16 mouse cellular contexts compared by ENCODE assay signal in the genomic region with DNA sequence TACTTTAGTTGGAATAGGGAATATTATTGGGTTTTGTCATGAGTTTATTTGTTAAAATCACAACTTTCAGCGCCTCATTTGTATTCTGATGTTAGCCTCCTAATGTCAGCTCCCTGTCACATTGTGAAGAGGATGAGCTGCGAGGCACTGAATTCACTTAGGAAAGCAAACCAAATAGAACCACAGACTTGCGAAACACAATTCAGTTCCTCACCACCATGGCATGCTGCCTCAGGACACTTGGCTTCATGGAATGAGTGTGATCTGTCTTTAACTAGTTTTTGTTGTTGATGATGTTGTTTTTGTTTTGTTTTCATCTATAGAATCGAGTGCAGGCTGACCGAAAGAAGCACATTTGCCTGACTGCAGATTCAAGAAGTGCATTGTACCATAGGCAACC. TPM values are rescaled to one million over a fixed set of nuclear protein-coding genes. Genes with fewer than 3 reads are reported as not detected.
A peak's percentile ranks its signal among the peaks of the same experiment; 100 is the strongest.
DNase-seq lines count a peak whose midpoint lies in the region; ATAC-seq and TF ChIP-seq lines count a peak whose summit lies in the region.
"Had no signal": no experiment of that assay in that cellular context is flagged by ENCODE, and none has a peak within 500 bp of the region (broad histone marks: within the 10 kb centered on the region; RNA-seq: fewer than 3 reads in every experiment).

No protein-coding gene starts in this region.

- no peak overlapping the region for H3K9ac ChIP-seq in kidney, postnatal 0 days (ENCODE audit: low read depth, low read length)
- H3K9ac ChIP-seq: embryonic facial prominence, embryonic 13.5 days had no signal

- no peak overlapping the region for H3K4me2 ChIP-seq in kidney, postnatal 0 days (ENCODE audit: low read length)
- H3K4me2 ChIP-seq: embryonic facial prominence, embryonic 13.5 days had no signal

- no peak overlapping the region for H3K4me3 ChIP-seq in kidney, postnatal 0 days (replicated peaks; ENCODE audit: low read depth, low read length)
- no peak overlapping the region for H3K4me3 ChIP-seq in spleen, adult 2 months (ENCODE audit: extremely low read depth, insufficient read depth, insufficient read length)
- H3K4me3 ChIP-seq: embryonic facial prominence, embryonic 13.5 days; hindbrain, embryonic 10.5 days; megakaryocyte, embryonic 14.5 days had no signal

- H3K27me3 ChIP-seq in kidney, postnatal 0 days (ENCODE audit: insufficient read depth, low read length) = no peaks in the 10 kb centered on the region
- no peaks in the 10 kb centered on the region for H3K27me3 ChIP-seq in spleen, adult 2 months (ENCODE audit: control insufficient read depth, insufficient read depth, low read length)
- H3K27me3 ChIP-seq: embryonic facial prominence, embryonic 13.5 days; megakaryocyte, embryonic 14.5 days had no signal

- TF ChIP-seq POLR2A in spleen, adult 2 months (IDR thresholded peaks at IDR 0.05; ENCODE audit: low read depth, low read length) = no peak

- no peaks in the 10 kb centered on the region for H3K36me3 ChIP-seq in kidney, postnatal 0 days (ENCODE audit: insufficient read depth, low read length)
- H3K36me3 ChIP-seq in spleen, adult 2 months (ENCODE audit: control insufficient read depth, insufficient read depth, low read length) = no peaks in the 10 kb centered on the region
- H3K36me3 ChIP-seq: embryonic facial prominence, embryonic 13.5 days; G1E; hindbrain, embryonic 10.5 days had no signal

- H3K4me1 ChIP-seq in kidney, postnatal 0 days (replicated peaks; ENCODE audit: insufficient read depth, low read length) = 0 out of 2 replicates have a peak, but pooled peaks cover 6% of the 10 kb centered on the region
- peaks cover 8% of the 10 kb centered on the region; the same call in 1 of the 2 replicates for H3K4me1 ChIP-seq in spleen, adult 2 months (ENCODE audit: control insufficient read depth, insufficient read depth, insufficient read length)
- H3K4me1 ChIP-seq: embryonic facial prominence, embryonic 13.5 days; hindbrain, embryonic 10.5 days; megakaryocyte, embryonic 14.5 days had no signal

- no peak for ATAC-seq in kidney, postnatal 0 days (replicated peaks; ENCODE audit: low FRiP score, low read depth)
- ATAC-seq in inflammation-experienced regulatory T-cells, adult 6 months = peak; percentile 5

- WGBS in kidney, postnatal 0 days = 81% methylated on average over 5 of the region's 5 CpGs
- 62% methylated on average over 5 of the region's 5 CpGs for WGBS in spleen, adult 2 months

- H3K27ac ChIP-seq in kidney, postnatal 0 days = 0 out of 2 replicates have a peak overlapping the region, but pooled peaks have one; percentile 16
- H3K27ac ChIP-seq in spleen, adult 2 months (ENCODE audit: insufficient read depth, low read length) = peak overlapping the region; percentile 31
- H3K27ac ChIP-seq: embryonic facial prominence, embryonic 13.5 days; hindbrain, embryonic 10.5 days had no signal

- DNase-seq in kidney, postnatal 0 days (ENCODE audit: low spot score) = no peak
- no peak for DNase-seq in kidney, postnatal 14 days
- no peak for DNase-seq in spleen, adult 2 months (ENCODE audit: low read depth in 1 of 2, low spot score in 2 of 2)
- no peak for DNase-seq in spleen, postnatal 14 days (ENCODE audit: low spot score in 2 of 2)
- no peak for DNase-seq in ovary, postnatal 36 days (ENCODE audit: low spot score)
- DNase-seq in right cerebral cortex, postnatal 4 days = no peak
- DNase-seq in adrenal gland, adult 18-20 months (ENCODE audit: low spot score in 2 of 2) = no peak
- DNase-seq: cerebellum, adult 11 months; layer of hippocampus, adult 9-11 months; liver; thymus, postnatal 14 days had no signal

- H3K9me3 ChIP-seq in kidney, postnatal 0 days (replicated peaks; ENCODE audit: low read length) = no peaks in the 10 kb centered on the region
- H3K9me3 ChIP-seq: embryonic facial prominence, embryonic 13.5 days; hindbrain, embryonic 10.5 days; megakaryocyte, embryonic 14.5 days had no signal

- no peak for TF ChIP-seq CTCF in kidney, postnatal 0 days (IDR thresholded peaks at IDR 0.05; ENCODE audit: low read depth)
- no peak for TF ChIP-seq CTCF in spleen, adult 2 months (IDR thresholded peaks at IDR 0.05; ENCODE audit: extremely low read depth, insufficient read depth, insufficient read length, insufficient replicate concordance)

RNA-seq across cellular contexts. Expression of gene Alcam, which starts 35.9 kb away (rescaled TPM):
- polyA plus RNA-seq in kidney, postnatal 0 days (2015; fragmentation: Nextera tagmentation; extraction: Ambion mirVana) = 57.7 and 61.7 TPM in 2 replicates
- polyA plus RNA-seq in spleen, adult 2 months (2012; rRNA removed) = 2.8 and 4.2 TPM in 2 replicates
- 10 to 100 TPM in 1 of 3 experiments, 1 to 10 TPM in 2; 5.1 to 10.4 (median 7.9) TPM for polyA plus RNA-seq in inflammation-experienced regulatory T-cells, adult 6 months (2017; shearing (Covaris generic))
- total RNA-seq in adrenal gland, adult 18-20 months (2021) = 10 to 100 TPM; 47.4 to 55.9 TPM
- polyA plus RNA-seq: G1E had no signal
